Mouse (Mus musculus) megakaryocyte, embryonic 14.5 days (primary cell): ENCODE measurements around the gene Dpp4.

Source experiments
- FLI1 ChIP-seq: IDR thresholded peaks from 2 replicates; pipeline ENCODE4 v1.6.1; 2012; ENCODE audit warnings: low read length, inconsistent platforms, mixed read lengths
- GATA1 ChIP-seq: IDR thresholded peaks from 3 replicates; pipeline ENCODE4 v1.6.1; 2012; ENCODE audit warnings: mixed read lengths, low read length, inconsistent platforms, borderline replicate concordance

- TF ChIP-seq GATA1 (no peak), FLI1 (no peak)
Observed at GRCm38 (mm10) chr2:62412081-62412821, at the start of gene Dpp4.
